In genomic region chr17:31078581-31078980, GRCm38 (mm10) we compare ENCODE assay signal across 13 mouse cellular contexts. TPM values are rescaled to one million over a fixed set of nuclear protein-coding genes. Genes with fewer than 3 reads are reported as not detected.
DNase-seq lines count a peak whose midpoint lies in the region; ATAC-seq lines count a peak whose summit lies in the region.
"Had no signal": no experiment of that assay in that cellular context is flagged by ENCODE, and none has a peak within 500 bp of the region (broad histone marks: within the 10 kb centered on the region; RNA-seq: fewer than 3 reads in every experiment).

No protein-coding gene starts in this region.

- intact Hi-C loops in gastrocnemius, postnatal 14 days (cut with DNase I; ENCODE audit: low total_unique reads), result no loop called here

- H3K27ac ChIP-seq in heart, embryonic 10.5 days, result peak overlapping the region; percentile 72; the same call in 1 of the 2 replicates
- no peak overlapping the region for H3K27ac ChIP-seq in heart, embryonic 12.5 days (ENCODE audit: poor library complexity, severe bottlenecking)
- peak overlapping the region; percentile 79 for H3K27ac ChIP-seq in kidney, embryonic 16.5 days (ENCODE audit: low read length)
- peak overlapping the region; percentile 57 for H3K27ac ChIP-seq in embryonic facial prominence, embryonic 10.5 days (replicated peaks)
- no peak overlapping the region for H3K27ac ChIP-seq in midbrain, embryonic 11.5 days (ENCODE audit: low read depth, low read length)
- H3K27ac ChIP-seq: forebrain, embryonic 12.5 days had no signal

- H3K4me3 ChIP-seq in heart, embryonic 10.5 days, result no peak overlapping the region
- H3K4me3 ChIP-seq in heart, embryonic 12.5 days, result no peak overlapping the region
- H3K4me3 ChIP-seq in kidney, embryonic 16.5 days (ENCODE audit: low read length), result no peak overlapping the region
- H3K4me3 ChIP-seq in embryonic facial prominence, embryonic 10.5 days, result no peak overlapping the region
- no peak overlapping the region for H3K4me3 ChIP-seq in midbrain, embryonic 11.5 days (ENCODE audit: low read depth, low read length)
- H3K4me3 ChIP-seq: forebrain, embryonic 12.5 days; limb, embryonic 12.5 days had no signal

- no peaks in the 10 kb centered on the region for H3K36me3 ChIP-seq in heart, embryonic 10.5 days
- H3K36me3 ChIP-seq in heart, embryonic 12.5 days, result no peaks in the 10 kb centered on the region
- no peaks in the 10 kb centered on the region for H3K36me3 ChIP-seq in kidney, embryonic 16.5 days (ENCODE audit: insufficient read depth, low read length)
- H3K36me3 ChIP-seq in embryonic facial prominence, embryonic 10.5 days (replicated peaks), result no peaks in the 10 kb centered on the region
- no peaks in the 10 kb centered on the region for H3K36me3 ChIP-seq in midbrain, embryonic 11.5 days (ENCODE audit: control insufficient read depth, insufficient read depth, low read length)
- H3K36me3 ChIP-seq: forebrain, embryonic 12.5 days; limb, embryonic 12.5 days had no signal

- H3K27me3 ChIP-seq in heart, embryonic 10.5 days (ENCODE audit: insufficient read depth, poor library complexity, severe bottlenecking), result no peaks in the 10 kb centered on the region
- no peaks in the 10 kb centered on the region for H3K27me3 ChIP-seq in heart, embryonic 12.5 days (replicated peaks)
- no peaks in the 10 kb centered on the region for H3K27me3 ChIP-seq in kidney, embryonic 16.5 days (ENCODE audit: insufficient read depth, low read length)
- H3K27me3 ChIP-seq in embryonic facial prominence, embryonic 10.5 days (replicated peaks; ENCODE audit: low read depth, poor library complexity, severe bottlenecking), result no peaks in the 10 kb centered on the region
- H3K27me3 ChIP-seq in midbrain, embryonic 11.5 days (ENCODE audit: control insufficient read depth, insufficient read depth, low read length), result no peaks in the 10 kb centered on the region
- H3K27me3 ChIP-seq: forebrain, embryonic 12.5 days; limb, embryonic 12.5 days had no signal

- H3K4me2 ChIP-seq in heart, embryonic 12.5 days, result no peak overlapping the region
- H3K4me2 ChIP-seq in kidney, embryonic 16.5 days (replicated peaks; ENCODE audit: low read depth, low read length), result no peak overlapping the region
- H3K4me2 ChIP-seq in midbrain, embryonic 11.5 days, result no peak overlapping the region
- H3K4me2 ChIP-seq: forebrain, embryonic 12.5 days; limb, embryonic 12.5 days had no signal

- peaks cover 52% of the 10 kb centered on the region for H3K4me1 ChIP-seq in heart, embryonic 10.5 days
- peaks cover 40% of the 10 kb centered on the region for H3K4me1 ChIP-seq in heart, embryonic 12.5 days (replicated peaks)
- H3K4me1 ChIP-seq in kidney, embryonic 16.5 days (ENCODE audit: insufficient read depth, low read length), result peaks cover 41% of the 10 kb centered on the region
- H3K4me1 ChIP-seq in embryonic facial prominence, embryonic 10.5 days, result peaks cover 70% of the 10 kb centered on the region
- H3K4me1 ChIP-seq in midbrain, embryonic 11.5 days (ENCODE audit: control insufficient read depth, insufficient read depth, low read length), result peaks cover 10% of the 10 kb centered on the region

- DNase-seq in heart, embryonic 10.5 days (ENCODE audit: low spot score), result no peak
- no peak for DNase-seq in kidney, adult 8-10 months
- DNase-seq in embryonic facial prominence, embryonic 10.5 days (ENCODE audit: low spot score), result no peak
- peak; percentile 78 for DNase-seq in midbrain, embryonic 11.5 days (ENCODE audit: low spot score, missing footprints)
- no peak for DNase-seq in gastrocnemius, postnatal 14 days
- DNase-seq in cerebellum, postnatal 4 days (ENCODE audit: low spot score in 2 of 2), result no peak
- DNase-seq: heart, adult 18-20 months had no signal

- 79% methylated on average over 11 of the region's 11 CpGs for WGBS in heart, embryonic 10.5 days
- 81% methylated on average over 11 of the region's 11 CpGs for WGBS in heart, embryonic 12.5 days
- 41% methylated on average over 11 of the region's 11 CpGs for WGBS in kidney, embryonic 16.5 days
- WGBS in embryonic facial prominence, embryonic 10.5 days, result 79% methylated on average over 11 of the region's 11 CpGs
- WGBS in midbrain, embryonic 11.5 days, result 79% methylated on average over 11 of the region's 11 CpGs

- ATAC-seq in heart, embryonic 12.5 days (ENCODE audit: insufficient number of reproducible peaks, low FRiP score), result no peak
- peak; percentile 32; the same call in 1 of the 2 replicates for ATAC-seq in kidney, embryonic 16.5 days (ENCODE audit: low FRiP score, low TSS enrichment)
- no peak for ATAC-seq in midbrain, embryonic 11.5 days (ENCODE audit: low FRiP score)

- H3K9ac ChIP-seq in heart, embryonic 12.5 days, result no peak overlapping the region
- H3K9ac ChIP-seq in kidney, embryonic 16.5 days (replicated peaks; ENCODE audit: low read length), result no peak overlapping the region; the same call in 1 of the 2 replicates
- H3K9ac ChIP-seq in midbrain, embryonic 11.5 days (ENCODE audit: low read length), result no peak overlapping the region
- H3K9ac ChIP-seq: forebrain, embryonic 12.5 days; limb, embryonic 12.5 days had no signal

- H3K9me3 ChIP-seq in heart, embryonic 10.5 days, result no peaks in the 10 kb centered on the region
- no peaks in the 10 kb centered on the region for H3K9me3 ChIP-seq in heart, embryonic 12.5 days (replicated peaks)
- H3K9me3 ChIP-seq in kidney, embryonic 16.5 days (ENCODE audit: low read length), result no peaks in the 10 kb centered on the region
- H3K9me3 ChIP-seq in embryonic facial prominence, embryonic 10.5 days, result no peaks in the 10 kb centered on the region
- no peaks in the 10 kb centered on the region for H3K9me3 ChIP-seq in midbrain, embryonic 11.5 days (ENCODE audit: control insufficient read depth, low read length)
- H3K9me3 ChIP-seq: forebrain, embryonic 12.5 days; limb, embryonic 12.5 days had no signal

RNA-seq across cellular contexts. Expression of gene Abcg1, which starts 21.1 kb away (rescaled TPM):
- 4.9 and 6.0 TPM in 2 replicates for polyA plus RNA-seq in heart, embryonic 10.5 days (2016; fragmentation: Nextera tagmentation; extraction: Ambion mirVana)
- polyA plus RNA-seq in heart, embryonic 12.5 days (2016; fragmentation: Nextera tagmentation; extraction: Ambion mirVana), result 5.5 and 6.6 TPM in 2 replicates
- polyA plus RNA-seq in kidney, embryonic 16.5 days (2015; fragmentation: Nextera tagmentation; extraction: Ambion mirVana), result 8.5 and 9.2 TPM in 2 replicates
- polyA plus RNA-seq in embryonic facial prominence, embryonic 10.5 days (2016; fragmentation: Nextera tagmentation; extraction: Ambion mirVana), result 8.2 and 10.1 TPM in 2 replicates
- polyA plus RNA-seq in midbrain, embryonic 11.5 days (2014; fragmentation: Nextera tagmentation; extraction: Ambion mirVana), result 10.4 TPM in 2 replicates
- 1 to 10 TPM; 4.9 to 6.6 TPM for total RNA-seq in gastrocnemius, postnatal 14 days (2021)

RNA-seq across cellular contexts. Expression of gene Tff3, which starts 50.9 kb away (rescaled TPM):
- 0.50 TPM in 1 of 2 replicates, not detected in the other for polyA plus RNA-seq in heart, embryonic 10.5 days (2016; fragmentation: Nextera tagmentation; extraction: Ambion mirVana)
- polyA plus RNA-seq in heart, embryonic 12.5 days (2016; fragmentation: Nextera tagmentation; extraction: Ambion mirVana), result not detected in 2 replicates
- polyA plus RNA-seq in kidney, embryonic 16.5 days (2015; fragmentation: Nextera tagmentation; extraction: Ambion mirVana), result 0.36 and 0.41 TPM in 2 replicates
- not detected in 2 replicates for polyA plus RNA-seq in embryonic facial prominence, embryonic 10.5 days (2016; fragmentation: Nextera tagmentation; extraction: Ambion mirVana)
- polyA plus RNA-seq in midbrain, embryonic 11.5 days (2014; fragmentation: Nextera tagmentation; extraction: Ambion mirVana), result 0.50 and 1.7 TPM in 2 replicates
- not detected for total RNA-seq in gastrocnemius, postnatal 14 days (2021)
- total RNA-seq: heart, adult 18-20 months; layer of hippocampus, adult 8-10 months had no signal
- polyA plus RNA-seq: cortical plate, adult 2 months; limb, embryonic 12.5 days had no signal

Comparison
In these comparisons a context has a peak if more than half of its experiments do, and no peak if none do; other contexts are left out.
1. H3K27ac ChIP-seq: peak in heart, embryonic 10.5 days (single experiment), kidney, embryonic 16.5 days (single experiment) and embryonic facial prominence, embryonic 10.5 days (single experiment); none in heart, embryonic 12.5 days (single experiment) and midbrain, embryonic 11.5 days (single experiment).